Mouse (Mus musculus) embryonic facial prominence, embryonic 14.5 days (tissue): ENCODE measurements around the gene Tspan1. TPM values are rescaled to one million over a fixed set of nuclear protein-coding genes. Genes with fewer than 3 reads are reported as not detected.

Source experiments
- ATAC-seq: fragments of 200-750 bp; cut with Nextera tagmentation; 2 replicates; pipeline ENCODE4 v1.8.0; 2017; ENCODE audit warnings: low read depth, moderate number of reproducible peaks, moderate TSS enrichment
- DNase-seq: peaks from one replicate; pipeline ENCODE4 v3.0.0-alpha.2; 2015; ENCODE audit warnings: low spot score
- H3K27ac ChIP-seq: fragments of 300-500 bp; sonication (generic); replicated peaks from 2 replicates; pipeline ENCODE4 v1.5.1; 2014; ENCODE audit warnings: low read depth, mild to moderate bottlenecking, low read length, moderate library complexity
- H3K27me3 ChIP-seq: fragments of 300-500 bp; sonication (generic); replicated peaks from 2 replicates; pipeline ENCODE4 v1.6.1; 2014; ENCODE audit warnings: low read length; ENCODE audit not compliant: control insufficient read depth, insufficient read depth
- H3K36me3 ChIP-seq: fragments of 300-500 bp; sonication (generic); 2 replicates; pipeline ENCODE4 v1.6.1; 2014; ENCODE audit warnings: low read length, mixed read lengths; ENCODE audit not compliant: control insufficient read depth, insufficient read depth
- H3K4me1 ChIP-seq: fragments of 300-500 bp; sonication (generic); 2 replicates; pipeline ENCODE4 v1.6.1; 2014; ENCODE audit warnings: antibody characterized with exemption, low read length; ENCODE audit not compliant: control insufficient read depth, insufficient read depth
- H3K4me2 ChIP-seq: fragments of 300-500 bp; sonication (generic); 2 replicates; pipeline ENCODE4 v1.6.1; 2014; ENCODE audit warnings: low read depth, mild to moderate bottlenecking, low read length, moderate library complexity, mixed read lengths
- H3K4me3 ChIP-seq: fragments of 300-500 bp; sonication (generic); 2 replicates; pipeline ENCODE4 v1.5.1; 2014; ENCODE audit warnings: low read depth, mild to moderate bottlenecking, low read length
- H3K9ac ChIP-seq: fragments of 300-500 bp; sonication (generic); 2 replicates; pipeline ENCODE4 v1.6.1; 2014; ENCODE audit warnings: low read depth, mild to moderate bottlenecking, low read length, moderate library complexity, mixed read lengths
- H3K9me3 ChIP-seq: fragments of 300-500 bp; sonication (generic); 2 replicates; pipeline ENCODE4 v1.6.1; 2016; ENCODE audit warnings: low read length; ENCODE audit not compliant: control insufficient read depth
- WGBS: fragments of 180-500 bp; shearing (Covaris S2); extraction: QIAGEN DNeasy Blood & Tissue Kit; methylation state at CpG from one replicate; pipeline ENCODE4 v1.1.7; 2014; 5-methylcytosine and 5-hydroxymethylcytosine counted together
- polyA plus RNA-seq: library from polyadenylated mRNA; unstranded; fragments of >200 nt; fragmentation: Nextera tagmentation; extraction: Ambion mirVana; gene quantifications from 2 replicates; pipeline ENCODE4 v1.2.1, GENCODE M21; 2014

The Tspan1 gene
- polyA plus RNA-seq, 1 experiment from 2014 or later = 4.0 TPM

DNA sequence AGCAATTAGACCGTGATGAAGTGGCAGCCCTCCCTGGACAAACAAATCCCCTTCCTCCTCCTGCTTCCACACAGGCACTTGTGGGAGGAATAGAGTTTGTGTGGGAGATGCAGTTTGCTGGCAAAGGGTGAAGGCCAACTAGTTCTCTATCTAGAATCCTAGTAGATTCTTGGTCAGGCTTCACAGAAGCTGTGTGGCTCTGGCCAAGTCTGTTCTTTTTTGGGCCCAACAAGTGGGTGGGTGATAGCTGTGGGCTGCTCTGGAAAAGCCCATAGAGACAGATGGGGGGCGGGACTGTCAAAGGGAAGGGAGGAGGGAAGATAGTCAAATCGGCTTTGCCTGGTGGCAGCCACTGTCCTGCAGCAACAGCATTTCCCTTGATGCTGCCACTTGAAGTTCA is 6.6 kb downstream of the Tspan1 start:
- Histone ChIP-seq H3K9me3 (no peaks in the 10 kb centered on the region), H3K4me3 (no peak overlapping the region), H3K27ac (no peak overlapping the region), H3K36me3 (peaks cover 52% of the 10 kb centered on the region), H3K4me1 (peaks cover 3% of the 10 kb centered on the region; the same call in 1 of the 2 replicates), H3K27me3 (no peaks in the 10 kb centered on the region), H3K9ac (no peak overlapping the region), H3K4me2 (no peak overlapping the region)
- ATAC-seq = no peak
- 73% methylated on average over 3 of the region's 3 CpGs for WGBS
- no peak for DNase-seq

DNA sequence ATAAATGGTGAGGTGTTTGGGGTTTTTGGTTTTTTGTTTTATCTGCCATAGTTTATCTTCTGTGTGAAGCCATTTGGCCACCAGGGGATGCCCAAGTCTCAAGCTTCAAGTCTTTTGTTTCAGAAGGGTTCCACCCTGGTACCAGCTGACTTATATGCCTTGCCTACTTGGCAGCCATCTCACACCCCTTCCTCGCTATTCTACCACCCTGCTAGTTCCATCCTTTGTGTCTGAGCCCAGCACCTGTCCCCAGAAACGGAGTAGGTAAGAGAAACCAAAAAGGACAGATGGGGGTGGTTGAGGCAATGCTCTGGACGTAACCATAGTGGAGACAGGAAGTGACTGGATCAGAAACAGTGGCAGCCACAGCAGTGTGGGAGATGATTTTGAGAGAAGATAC is 7.5 kb downstream of the Tspan1 start:
- Histone ChIP-seq H3K27ac (no peak overlapping the region), H3K4me1 (no peaks in the 10 kb centered on the region), H3K9me3 (no peaks in the 10 kb centered on the region), H3K9ac (no peak overlapping the region), H3K4me3 (no peak overlapping the region), H3K27me3 (no peaks in the 10 kb centered on the region), H3K36me3 (peaks cover 60% of the 10 kb centered on the region), H3K4me2 (no peak overlapping the region)
- 75% methylated on average over 3 of the region's 3 CpGs for WGBS
- no peak; the same call in 1 of the 2 replicates for ATAC-seq
- DNase-seq = peak; percentile 53

DNA sequence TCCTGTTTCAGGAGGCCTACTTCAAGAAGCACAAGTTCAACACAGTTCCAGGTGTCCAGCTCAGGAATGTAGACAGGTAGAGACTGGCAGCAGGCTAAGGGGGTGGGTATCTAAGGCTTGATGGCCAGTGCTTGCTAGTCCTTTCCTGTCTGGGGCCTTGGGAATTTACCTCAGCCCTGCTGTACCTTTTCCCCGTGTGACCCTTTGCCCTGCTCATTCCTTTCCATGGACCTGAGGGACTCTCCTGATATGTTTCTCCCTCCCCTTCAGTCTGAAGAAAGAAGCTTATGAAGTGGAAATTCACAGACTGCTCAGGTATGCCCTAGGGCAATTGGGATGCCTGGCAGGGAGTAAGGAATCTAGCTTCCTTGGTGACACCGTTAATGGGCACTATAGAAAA is 9.5 kb downstream of the Tspan1 start:
- peaks cover 79% of the 10 kb centered on the region for H3K36me3 ChIP-seq
- H3K4me1 ChIP-seq = no peaks in the 10 kb centered on the region
- no peaks in the 10 kb centered on the region for H3K9me3 ChIP-seq
- H3K27ac ChIP-seq = no peak overlapping the region
- ATAC-seq (no peak), DNase-seq (no peak)
- no peaks in the 10 kb centered on the region for H3K27me3 ChIP-seq
- H3K9ac ChIP-seq = no peak overlapping the region
- no peak overlapping the region for H3K4me2 ChIP-seq
- no peak overlapping the region for H3K4me3 ChIP-seq
- 77% methylated on average over 2 of the region's 2 CpGs for WGBS

DNA sequence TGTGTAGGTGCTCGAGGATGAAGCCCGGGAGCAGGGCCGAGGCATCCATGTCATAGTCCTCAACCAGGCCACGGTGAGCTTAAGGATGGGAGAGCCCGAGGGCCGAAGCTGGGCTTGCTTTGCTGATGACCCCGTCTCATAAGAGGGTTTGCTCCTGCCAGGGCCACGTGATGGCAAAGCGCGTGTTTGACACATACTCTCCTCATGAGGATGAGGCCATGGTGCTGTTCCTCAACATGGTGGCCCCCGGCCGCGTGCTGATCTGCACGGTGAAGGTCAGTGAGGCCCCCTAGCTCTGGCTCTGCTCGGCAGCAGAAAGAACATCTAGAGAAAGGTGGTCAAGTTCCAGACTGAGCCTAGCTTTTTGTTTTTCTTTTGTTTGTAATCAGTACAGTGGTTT is 14.7 kb downstream of the Tspan1 start:
- Histone ChIP-seq H3K36me3 (peaks cover 62% of the 10 kb centered on the region), H3K4me1 (peaks cover 8% of the 10 kb centered on the region), H3K27ac (no peak overlapping the region), H3K27me3 (no peaks in the 10 kb centered on the region), H3K4me3 (no peak overlapping the region), H3K4me2 (no peak overlapping the region), H3K9ac (no peak overlapping the region), H3K9me3 (no peaks in the 10 kb centered on the region)
- WGBS = 94% methylated on average over 15 of the region's 15 CpGs
- DNase-seq (no peak), ATAC-seq (no peak)

DNA sequence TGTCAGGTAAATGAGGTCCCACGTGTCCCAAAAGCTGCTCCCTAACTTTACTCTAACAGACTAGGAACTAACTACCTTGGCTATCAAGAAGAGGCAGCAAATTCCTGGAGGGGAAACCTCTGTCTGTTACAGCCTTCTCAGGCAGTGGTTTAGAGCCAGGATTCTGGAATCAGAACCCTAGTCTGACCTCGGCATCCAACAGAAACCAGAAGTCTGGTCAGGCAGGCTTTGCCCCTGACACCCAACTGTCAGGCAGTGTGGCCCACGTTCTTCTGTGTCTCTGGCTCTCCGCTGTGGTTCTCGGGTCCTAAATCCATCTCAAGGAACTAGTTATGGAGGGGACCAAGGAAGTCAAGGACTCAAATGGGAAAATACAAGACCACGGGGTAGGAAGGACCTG is 16.2 kb downstream of the Tspan1 start, which contains the start of gene Lurap1:
Gene Lurap1 (minus strand): TSS at position 101 of the 400 bp plus-strand sequence.
- ATAC-seq = no peak
- DNase-seq = no peak
- H3K9ac ChIP-seq = peak within 1 kb of the TSS; percentile 95
- H3K4me1 ChIP-seq = peaks cover 8% of the 10 kb centered on the region
- H3K9me3 ChIP-seq = no peaks in the 10 kb centered on the region
- no peaks in the 10 kb centered on the region for H3K27me3 ChIP-seq
- H3K4me2 ChIP-seq = peak within 1 kb of the TSS; percentile 83
- H3K27ac ChIP-seq = peak within 1 kb of the TSS; percentile 92
- H3K36me3 ChIP-seq = peaks cover 48% of the 10 kb centered on the region
- peak within 1 kb of the TSS; percentile 79 for H3K4me3 ChIP-seq
- 74% methylated on average over 6 of the region's 6 CpGs for WGBS

DNA sequence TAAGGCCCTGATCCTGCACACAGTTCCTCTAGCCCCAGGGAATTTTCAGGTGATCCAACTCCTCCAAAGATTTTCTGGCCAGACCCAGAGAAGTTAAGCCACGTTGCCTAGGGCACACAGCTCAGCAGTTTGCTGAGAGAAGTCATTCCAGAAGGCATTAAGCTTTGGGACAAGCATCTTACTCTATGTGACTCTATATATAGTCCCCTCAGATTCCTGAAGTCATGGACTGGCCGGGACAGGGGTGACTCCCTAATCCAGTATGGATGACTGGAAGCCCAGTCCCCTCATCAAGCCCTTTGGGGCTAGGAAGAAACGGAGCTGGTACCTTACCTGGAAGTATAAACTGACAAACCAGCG is 16.6 kb downstream of the Tspan1 start:
- Histone ChIP-seq H3K4me1 (peaks cover 8% of the 10 kb centered on the region), H3K27ac (peak overlapping the region; percentile 92), H3K4me2 (peak overlapping the region; percentile 83), H3K9me3 (no peaks in the 10 kb centered on the region), H3K4me3 (peak overlapping the region; percentile 79), H3K27me3 (no peaks in the 10 kb centered on the region), H3K36me3 (peaks cover 44% of the 10 kb centered on the region), H3K9ac (peak overlapping the region; percentile 95)
- 20% methylated on average over 4 of the region's 4 CpGs for WGBS
- peak; percentile 15; the same call in 1 of the 2 replicates for ATAC-seq
- no peak for DNase-seq

DNA sequence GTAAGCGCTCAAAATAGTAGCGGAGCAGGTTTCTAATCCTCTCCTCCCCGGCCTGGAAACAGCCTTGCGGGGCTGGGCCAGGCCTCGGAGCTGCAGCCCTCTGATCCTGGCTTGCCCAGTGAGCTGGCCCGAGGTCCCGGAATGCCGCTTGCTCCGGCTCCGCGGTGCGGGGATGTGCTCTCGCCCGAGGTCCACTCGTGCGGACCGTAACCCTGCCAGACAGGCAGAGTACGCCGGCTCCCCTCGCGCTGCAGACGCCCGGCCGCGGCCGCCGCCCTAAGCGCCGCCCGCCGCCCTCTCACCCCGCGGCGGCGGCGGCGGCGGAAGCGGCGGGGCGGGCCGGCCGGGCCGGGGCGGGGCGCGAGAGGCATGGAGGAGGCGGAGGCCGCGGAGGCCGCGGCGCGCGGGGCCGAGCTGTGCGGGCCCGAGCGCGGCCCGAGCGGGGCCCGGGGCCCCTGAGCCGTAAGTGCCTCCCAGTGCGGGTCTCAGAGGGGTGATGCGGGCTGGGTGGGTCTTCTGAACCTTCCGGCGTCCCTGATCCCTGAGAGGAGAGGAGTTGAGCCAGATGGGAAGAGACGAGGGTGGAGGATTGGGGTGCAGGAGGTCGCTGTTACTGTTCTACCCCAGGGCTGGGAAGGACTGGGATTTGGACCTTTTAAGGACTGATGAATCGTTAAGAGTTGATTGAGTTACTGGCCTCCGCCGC is 17.1 kb downstream of the Tspan1 start:
- Histone ChIP-seq H3K4me2 (peak overlapping the region; percentile 83), H3K27ac (peak overlapping the region; percentile 92), H3K27me3 (no peaks in the 10 kb centered on the region), H3K9me3 (no peaks in the 10 kb centered on the region), H3K36me3 (peaks cover 38% of the 10 kb centered on the region), H3K4me1 (peaks cover 8% of the 10 kb centered on the region), H3K9ac (peak overlapping the region; percentile 95), H3K4me3 (peak overlapping the region; percentile 79)
- ATAC-seq (peak; percentile 95), DNase-seq (peak; percentile 83)
- WGBS = 0% methylated on average over 14 of the region's 73 CpGs

DNA sequence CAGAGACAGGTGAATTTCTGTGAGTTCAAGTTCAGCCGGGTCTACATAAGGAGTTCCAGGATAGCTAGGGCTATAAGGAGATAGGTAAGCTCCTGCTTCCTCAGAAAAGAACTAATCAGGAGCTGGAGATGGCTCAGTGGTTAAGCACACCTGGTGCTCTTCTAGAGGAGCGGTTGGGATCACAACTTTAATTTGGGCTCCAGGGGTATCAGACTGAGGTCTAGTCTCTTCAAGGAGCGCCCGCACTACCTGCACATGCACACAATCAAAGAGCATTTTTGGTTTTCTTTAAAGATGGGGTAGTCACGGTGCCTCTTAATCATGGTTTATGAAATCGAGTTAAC is 17.6 kb downstream of the Tspan1 start:
- H3K27me3 ChIP-seq = no peaks in the 10 kb centered on the region
- ATAC-seq = peak; percentile 15
- peak overlapping the region; percentile 83 for H3K4me2 ChIP-seq
- DNase-seq = no peak
- H3K9me3 ChIP-seq = no peaks in the 10 kb centered on the region
- peaks cover 33% of the 10 kb centered on the region for H3K36me3 ChIP-seq
- peak overlapping the region; percentile 79 for H3K4me3 ChIP-seq
- 16% methylated on average over 6 of the region's 6 CpGs for WGBS
- H3K9ac ChIP-seq = peak overlapping the region; percentile 95
- H3K4me1 ChIP-seq = peaks cover 8% of the 10 kb centered on the region
- peak overlapping the region; percentile 92 for H3K27ac ChIP-seq
